Mouse (Mus musculus): ENCODE data around the gene Atl3.
A peak's percentile ranks its signal among the peaks of the same experiment; 100 is the strongest.
"Not testable (repeated sequence)": the region's sequence is repeated elsewhere in the genome, so short reads cannot be mapped to it uniquely, and the experiment has no call there.

Gene Atl3

GRCm38 (mm10) chr19:7493352-7494186, at the start of gene Atl3:
Atl3 (plus strand) TSS chr19:7494040.
- DNase-seq (ENCODE audit: low spot score in 2 of 2), result no peak

GRCm38 (mm10) chr19:7445105-7445504, 48.7 kb upstream of the Atl3 start:
- DNase-seq (ENCODE audit: low spot score in 2 of 2), result no peak

GRCm38 (mm10) chr19:7445596-7445995, 48.2 kb upstream of the Atl3 start:
- DNase-seq (ENCODE audit: low spot score in 2 of 2), result no peak

GRCm38 (mm10) chr19:7456803-7457202, 37.0 kb upstream of the Atl3 start:
- DNase-seq (ENCODE audit: low spot score in 2 of 2), result no peak

- no peak for DNase-seq (ENCODE audit: low spot score in 2 of 2)
Observed at GRCm38 (mm10) chr19:7458901-7459300, 34.9 kb upstream of the Atl3 start.

- no peak for DNase-seq (ENCODE audit: low spot score in 2 of 2)
Observed at GRCm38 (mm10) chr19:7459370-7459769, 34.5 kb upstream of the Atl3 start.

- DNase-seq (ENCODE audit: low spot score in 2 of 2), result no peak
Observed at GRCm38 (mm10) chr19:7467915-7468314, 25.9 kb upstream of the Atl3 start.

- no peak for DNase-seq (ENCODE audit: low spot score in 2 of 2)
Observed at GRCm38 (mm10) chr19:7470643-7471042, 23.2 kb upstream of the Atl3 start.

- no peak for DNase-seq (ENCODE audit: low spot score in 2 of 2)
Observed at GRCm38 (mm10) chr19:7479751-7480248, 14.0 kb upstream of the Atl3 start.

GRCm38 (mm10) chr19:7481541-7482265, 12.1 kb upstream of the Atl3 start:
- DNase-seq (ENCODE audit: low spot score in 2 of 2), result peak; percentile 28 to 49

GRCm38 (mm10) chr19:7482266-7482598, 11.6 kb upstream of the Atl3 start:
- no peak for DNase-seq (ENCODE audit: low spot score in 2 of 2)

- DNase-seq (ENCODE audit: low spot score in 2 of 2), result peak; percentile 93 to 97
Observed at GRCm38 (mm10) chr19:7482599-7483511, 11.0 kb upstream of the Atl3 start, which contains the start of gene Rtn3. Rtn3 (minus strand) TSS chr19:7483281.

- DNase-seq (ENCODE audit: low spot score in 2 of 2), result peak in 1 of 2 experiments; percentile 62
Observed at GRCm38 (mm10) chr19:7483512-7483882, 10.3 kb upstream of the Atl3 start.

- no peak for DNase-seq (ENCODE audit: low spot score in 2 of 2)
Observed at GRCm38 (mm10) chr19:7484076-7484475, 9.8 kb upstream of the Atl3 start.

GRCm38 (mm10) chr19:7487680-7488079, 6.2 kb upstream of the Atl3 start:
- no peak for DNase-seq (ENCODE audit: low spot score in 2 of 2)

GRCm38 (mm10) chr19:7491960-7492359, 1.9 kb upstream of the Atl3 start:
- DNase-seq (ENCODE audit: low spot score in 2 of 2), result no peak

GRCm38 (mm10) chr19:7492682-7493081, 1.2 kb upstream of the Atl3 start:
- no peak for DNase-seq (ENCODE audit: low spot score in 2 of 2)

- DNase-seq (ENCODE audit: low spot score in 2 of 2), result peak; percentile 86 to 89
Observed at GRCm38 (mm10) chr19:7494187-7495015, 561 bp downstream of the Atl3 start.

- peak in 1 of 2 experiments; percentile 26 for DNase-seq (ENCODE audit: low spot score in 2 of 2)
Observed at GRCm38 (mm10) chr19:7495221-7496038, 1.6 kb downstream of the Atl3 start.

- not testable (repeated sequence) for DNase-seq (ENCODE audit: low spot score in 2 of 2)
Observed at GRCm38 (mm10) chr19:7496070-7496469, 2.2 kb downstream of the Atl3 start.

Measured in spleen, postnatal 10 days (tissue).